Mouse (Mus musculus) limb, embryonic 14.5 days (tissue): ENCODE measurements around the gene Slc12a7. TPM values are rescaled to one million over a fixed set of nuclear protein-coding genes. Genes with fewer than 3 reads are reported as not detected.

ENCODE experiments used
- ATAC-seq: fragments of 200-750 bp; cut with Nextera tagmentation; 2 replicates; pipeline ENCODE4 v1.8.0; 2017; ENCODE audit warnings: low read depth, moderate number of reproducible peaks, moderate TSS enrichment; ENCODE audit not compliant: low FRiP score
- DNase-seq: peaks from one replicate; pipeline ENCODE4 v3.0.0-alpha.2; 2015; ENCODE audit warnings: low spot score
- H3K27ac ChIP-seq: fragments of 300-500 bp; sonication (generic); replicated peaks from 2 replicates; pipeline ENCODE4 v1.5.1; 2014; ENCODE audit warnings: low read depth, mild to moderate bottlenecking, low read length, moderate library complexity, mixed read lengths
- H3K27me3 ChIP-seq: fragments of 300-500 bp; sonication (generic); 2 replicates; pipeline ENCODE4 v1.6.1; 2014; ENCODE audit warnings: low read length, mixed read lengths; ENCODE audit not compliant: control insufficient read depth, insufficient read depth
- H3K36me3 ChIP-seq: fragments of 300-500 bp; sonication (generic); 2 replicates; pipeline ENCODE4 v1.6.1; 2014; ENCODE audit warnings: mild to moderate bottlenecking, low read length, moderate library complexity, mixed read lengths; ENCODE audit not compliant: control insufficient read depth, insufficient read depth
- H3K4me1 ChIP-seq: fragments of 300-500 bp; sonication (generic); 2 replicates; pipeline ENCODE4 v1.6.1; 2014; ENCODE audit warnings: antibody characterized with exemption, low read length, mixed read lengths; ENCODE audit not compliant: control insufficient read depth, insufficient read depth
- H3K4me2 ChIP-seq: fragments of 300-500 bp; sonication (generic); replicated peaks from 2 replicates; pipeline ENCODE4 v1.6.1; 2014; ENCODE audit warnings: low read depth, mild to moderate bottlenecking, low read length, moderate library complexity; ENCODE audit not compliant: severe bottlenecking
- H3K4me3 ChIP-seq: fragments of 300-500 bp; sonication (generic); replicated peaks from 2 replicates; pipeline ENCODE4 v1.5.1; 2014; ENCODE audit warnings: low read length
- H3K9ac ChIP-seq: fragments of 300-500 bp; sonication (generic); 2 replicates; pipeline ENCODE4 v1.6.1; 2014; ENCODE audit warnings: mild to moderate bottlenecking, low read depth, low read length, moderate library complexity; ENCODE audit not compliant: severe bottlenecking
- H3K9me3 ChIP-seq: fragments of 300-500 bp; sonication (generic); 2 replicates; pipeline ENCODE4 v1.6.1; 2016; ENCODE audit warnings: low read length; ENCODE audit not compliant: control insufficient read depth
- POLR2A ChIP-seq: fragments of 200-500 bp; IDR thresholded peaks from 2 replicates; pipeline ENCODE4 v1.8.0; 2012; ENCODE audit warnings: inconsistent platforms, mild to moderate bottlenecking, moderate library complexity, borderline replicate concordance; ENCODE audit not compliant: insufficient read depth, insufficient read length; ENCODE audit errors: extremely low read depth
- WGBS: fragments of 180-500 bp; shearing (Covaris S2); extraction: QIAGEN DNeasy Blood & Tissue Kit; methylation state at CpG from one replicate; pipeline ENCODE4 v1.1.7; 2014; 5-methylcytosine and 5-hydroxymethylcytosine counted together
- polyA plus RNA-seq, 2 experiments: library from polyadenylated mRNA; depleted of rRNA in 1 of 2; stranded (reverse) in 1 of 2; unstranded in 1 of 2; fragments of >200 nt; fragmentation: Nextera tagmentation in 1 of 2; extraction: Ambion mirVana in 1 of 2; gene quantifications; 2 replicates each; pipeline versions ENCODE4 v1.2.1 to v1.2.3; 2012 to 2014

Slc12a7 gene
- polyA plus RNA-seq, 2 experiments = 16.5 to 32.8 TPM

DNA sequence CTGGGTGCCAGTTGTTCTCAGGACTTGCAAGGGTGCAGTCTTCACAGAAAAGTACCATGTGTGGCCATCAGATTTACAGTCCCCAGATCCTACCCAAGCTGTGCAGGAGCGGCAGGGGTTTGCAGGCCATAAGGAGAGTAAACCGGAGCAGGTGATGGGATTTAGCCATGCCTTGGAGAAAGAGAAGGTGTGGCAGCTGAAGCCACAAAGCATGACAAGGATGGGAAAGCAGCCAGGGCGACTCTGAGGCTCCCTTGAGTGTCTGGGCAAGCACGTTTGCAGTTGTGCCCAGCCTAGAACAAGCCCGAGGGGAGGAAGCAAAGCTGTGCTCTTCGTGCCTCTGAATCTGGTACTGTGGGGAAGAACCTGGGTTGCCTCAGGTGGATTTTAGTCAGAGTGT lies 17.5 kb downstream of the Slc12a7 start:
- ATAC-seq = no peak
- 62% methylated on average over 6 of the region's 6 CpGs for WGBS
- DNase-seq = no peak
- Histone ChIP-seq H3K9me3 (no peaks in the 10 kb centered on the region), H3K9ac (no peak overlapping the region), H3K4me2 (no peak overlapping the region), H3K27ac (no peak overlapping the region), H3K27me3 (no peaks in the 10 kb centered on the region), H3K36me3 (no peaks in the 10 kb centered on the region), H3K4me3 (no peak overlapping the region), H3K4me1 (peaks cover 14% of the 10 kb centered on the region)
- no peak for TF ChIP-seq POLR2A

DNA sequence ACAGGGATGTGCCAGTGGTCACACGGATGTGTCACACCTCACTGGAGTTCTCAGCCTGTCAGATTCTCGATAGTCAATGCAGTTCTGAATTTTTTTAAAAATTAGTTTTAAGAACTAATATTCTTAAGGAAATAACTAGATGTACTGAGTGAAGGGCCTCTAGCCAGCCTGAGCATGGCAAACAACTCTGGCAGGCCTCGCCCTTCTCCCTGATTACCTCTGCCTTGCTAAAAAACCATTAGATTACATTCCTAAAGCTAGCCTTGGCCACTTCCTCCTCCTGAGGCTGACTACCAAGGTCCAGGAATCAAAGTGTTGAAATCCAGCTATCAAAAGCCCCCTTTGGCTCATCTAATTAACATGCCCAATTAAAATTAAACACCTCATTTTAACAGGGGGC lies 18.4 kb downstream of the Slc12a7 start:
- Histone ChIP-seq H3K27me3 (no peaks in the 10 kb centered on the region), H3K4me1 (peaks cover 14% of the 10 kb centered on the region), H3K4me3 (no peak overlapping the region), H3K4me2 (no peak overlapping the region), H3K27ac (no peak overlapping the region), H3K9ac (no peak overlapping the region), H3K9me3 (no peaks in the 10 kb centered on the region), H3K36me3 (no peaks in the 10 kb centered on the region)
- DNase-seq (no peak), ATAC-seq (no peak)
- 88% methylated on average over 3 of the region's 3 CpGs for WGBS
- TF ChIP-seq POLR2A = no peak

DNA sequence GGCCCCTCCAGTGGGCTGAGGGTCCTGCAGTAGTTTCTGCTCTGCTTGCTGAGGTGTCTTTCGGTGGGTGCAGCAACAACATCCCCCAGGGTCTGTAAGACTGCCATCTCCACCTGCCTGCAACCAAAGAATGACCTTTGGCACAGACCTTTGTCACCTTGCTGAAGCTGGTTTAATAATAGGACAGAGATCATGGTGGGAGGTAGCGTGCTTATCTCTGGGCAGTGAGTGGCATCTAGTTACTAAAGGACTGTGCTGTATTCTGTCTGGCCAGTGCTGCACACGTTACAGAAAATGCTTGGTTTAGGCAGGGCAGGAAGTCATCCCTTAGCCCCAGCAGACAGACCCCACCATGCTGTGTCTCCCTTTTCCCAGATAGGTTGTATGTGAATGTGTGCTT lies 22.9 kb downstream of the Slc12a7 start:
- no peak overlapping the region for H3K9ac ChIP-seq
- H3K9me3 ChIP-seq = no peaks in the 10 kb centered on the region
- no peak overlapping the region for H3K27ac ChIP-seq
- WGBS = 84% methylated on average over 3 of the region's 3 CpGs
- H3K4me2 ChIP-seq = no peak overlapping the region
- H3K27me3 ChIP-seq = no peaks in the 10 kb centered on the region
- H3K4me1 ChIP-seq = 0 out of 2 replicates have a peak, but pooled peaks cover 9% of the 10 kb centered on the region
- no peaks in the 10 kb centered on the region for H3K36me3 ChIP-seq
- DNase-seq (no peak), ATAC-seq (no peak)
- no peak overlapping the region for H3K4me3 ChIP-seq
- no peak for TF ChIP-seq POLR2A

- Histone ChIP-seq H3K4me1 (0 out of 2 replicates have a peak, but pooled peaks cover 4% of the 10 kb centered on the region), H3K36me3 (no peaks in the 10 kb centered on the region), H3K4me3 (no peak overlapping the region), H3K27me3 (no peaks in the 10 kb centered on the region), H3K4me2 (no peak overlapping the region), H3K27ac (no peak overlapping the region), H3K9ac (no peak overlapping the region), H3K9me3 (no peaks in the 10 kb centered on the region)
- ATAC-seq (no peak), DNase-seq (no peak)
- TF ChIP-seq POLR2A = no peak
- 63% methylated on average over 2 of the region's 2 CpGs for WGBS
These were observed 24.0 kb downstream of the Slc12a7 start for GRCm38 (mm10) chr13:73756916-73757315.

DNA sequence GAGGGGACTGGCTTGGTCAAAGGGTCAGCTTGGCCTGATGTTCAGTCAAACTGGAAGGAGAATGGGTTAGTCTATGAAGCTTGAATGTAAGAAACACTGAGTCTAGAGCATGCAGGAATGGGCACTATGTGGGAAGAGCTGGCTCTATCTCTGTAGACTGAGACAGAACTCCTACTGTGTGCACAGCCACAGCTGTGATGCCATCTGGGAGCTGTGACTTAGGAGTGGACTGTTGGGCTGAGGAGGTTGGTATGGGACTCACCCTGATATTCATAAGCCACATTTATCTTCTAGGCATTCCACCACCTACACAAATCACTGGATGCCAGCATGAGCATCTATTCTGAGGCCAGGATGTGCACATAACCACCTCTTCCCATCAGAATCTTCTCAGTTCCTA lies 24.5 kb downstream of the Slc12a7 start:
- no peak for ATAC-seq
- H3K36me3 ChIP-seq = no peaks in the 10 kb centered on the region
- no peak overlapping the region for H3K4me3 ChIP-seq
- TF ChIP-seq POLR2A = no peak
- no peak overlapping the region for H3K9ac ChIP-seq
- no peaks in the 10 kb centered on the region for H3K4me1 ChIP-seq
- H3K9me3 ChIP-seq = no peaks in the 10 kb centered on the region
- DNase-seq = no peak
- H3K27ac ChIP-seq = no peak overlapping the region
- no peak overlapping the region for H3K4me2 ChIP-seq
- H3K27me3 ChIP-seq = no peaks in the 10 kb centered on the region

- WGBS = 85% methylated on average over 3 of the region's 3 CpGs
- DNase-seq (no peak), ATAC-seq (no peak)
- H3K4me1 ChIP-seq = peaks cover 4% of the 10 kb centered on the region; the same call in 1 of the 2 replicates
- H3K9ac ChIP-seq = no peak overlapping the region
- no peak overlapping the region for H3K4me2 ChIP-seq
- no peak overlapping the region for H3K27ac ChIP-seq
- no peaks in the 10 kb centered on the region for H3K36me3 ChIP-seq
- no peaks in the 10 kb centered on the region for H3K27me3 ChIP-seq
- no peak overlapping the region for H3K4me3 ChIP-seq
- no peak for TF ChIP-seq POLR2A
- no peaks in the 10 kb centered on the region for H3K9me3 ChIP-seq
These were observed 26.7 kb downstream of the Slc12a7 start for GRCm38 (mm10) chr13:73759596-73759995.
